Mouse (Mus musculus): Measurements from ENCODE around the gene Grk3.
A peak's percentile ranks its signal among the peaks of the same experiment; 100 is the strongest.

The Grk3 gene

DNA sequence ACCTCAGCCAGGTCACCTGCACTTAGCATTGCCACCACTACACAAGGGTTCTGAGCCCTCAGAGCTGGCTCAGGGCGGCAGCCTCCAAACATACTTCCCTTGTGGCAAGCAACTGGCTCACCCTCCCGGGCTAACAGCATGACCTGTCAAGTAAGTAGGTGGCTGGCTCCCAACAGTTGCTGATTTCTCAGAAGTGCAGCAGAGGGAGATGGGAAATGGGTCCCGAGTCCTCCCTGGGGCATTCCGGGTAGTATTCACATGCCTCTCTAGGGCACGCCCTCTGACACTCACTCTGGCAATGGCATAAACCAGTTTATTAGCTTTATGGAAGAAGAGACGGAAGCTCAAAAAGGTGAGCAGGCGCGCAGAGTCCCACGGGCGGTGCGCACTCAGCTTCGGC lies 74.6 kb downstream of the Grk3 start:
- DNase-seq (ENCODE audit: extremely low spot score, low spot score), result no peak

DNA sequence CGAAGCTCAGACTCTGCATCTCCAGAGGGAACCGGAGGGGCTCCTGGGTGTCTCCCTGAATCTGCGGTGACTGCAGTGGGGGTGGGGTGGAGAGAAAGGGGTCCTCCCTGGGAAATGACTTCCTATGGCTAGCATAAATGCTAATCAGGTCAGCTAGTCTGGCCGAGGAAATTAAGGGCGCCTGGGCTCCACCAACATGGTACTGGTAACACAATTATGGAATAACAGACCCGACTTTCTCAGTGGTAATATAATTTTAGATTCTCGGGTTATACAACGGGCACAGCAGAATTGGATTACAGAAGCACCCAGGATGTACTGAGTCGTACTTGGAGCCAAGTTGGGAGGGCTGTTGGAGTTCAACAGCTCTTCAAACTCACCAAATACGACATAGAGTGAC lies 79.0 kb downstream of the Grk3 start:
- no peak for DNase-seq (ENCODE audit: extremely low spot score, low spot score)

DNA sequence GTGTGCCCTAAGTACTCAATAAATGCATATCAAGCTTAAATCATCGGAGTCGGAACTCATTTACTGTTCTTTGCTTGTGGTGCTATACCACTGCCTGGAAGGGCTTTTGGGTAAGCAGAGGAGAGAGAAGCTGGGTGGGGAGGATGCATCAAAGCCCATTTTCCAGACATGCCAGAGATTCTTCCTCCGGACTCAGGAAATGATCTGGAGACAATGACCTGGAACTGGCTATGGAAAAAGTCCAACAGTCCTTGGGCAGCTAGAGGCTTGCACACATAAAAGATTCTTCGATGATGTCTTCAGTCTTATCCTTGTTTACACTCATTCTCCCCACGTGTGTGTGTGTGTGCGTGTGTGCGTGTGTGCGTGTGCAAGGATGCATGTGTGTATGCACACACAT lies 80.2 kb downstream of the Grk3 start:
- DNase-seq (ENCODE audit: extremely low spot score, low spot score), result no peak

DNA sequence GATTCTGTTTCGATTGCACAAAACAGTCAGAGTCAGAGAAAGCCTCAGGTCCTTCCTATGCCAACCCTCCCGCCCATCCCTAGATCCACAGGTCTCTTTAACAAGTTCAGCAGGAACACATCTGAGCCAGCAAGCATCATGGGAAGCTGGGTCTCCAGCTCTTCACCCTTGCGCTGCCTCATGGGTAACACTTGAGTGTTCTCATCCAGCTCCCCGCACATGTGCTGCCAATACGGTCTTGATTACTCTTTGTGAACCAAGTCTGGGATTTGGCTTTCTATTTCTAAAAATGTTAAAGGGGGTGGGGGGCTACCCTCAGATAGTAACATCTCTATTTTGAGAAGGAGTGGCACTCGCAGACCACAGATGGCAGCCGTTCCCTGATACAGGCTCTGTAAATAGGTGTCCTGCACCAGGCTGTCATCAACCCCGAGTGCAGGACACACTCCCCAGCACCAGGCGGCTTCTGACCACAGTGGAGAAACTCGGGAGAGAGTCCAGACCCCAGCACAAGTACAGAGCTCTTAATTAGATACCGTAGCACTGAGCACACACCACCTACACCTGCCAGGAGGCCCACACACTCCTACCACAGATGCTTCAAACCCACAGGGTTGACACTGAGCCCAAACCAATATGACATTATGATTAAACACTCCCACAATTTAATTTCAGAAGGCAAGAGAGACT lies 82.6 kb downstream of the Grk3 start:
- no peak for DNase-seq (ENCODE audit: extremely low spot score, low spot score)

DNA sequence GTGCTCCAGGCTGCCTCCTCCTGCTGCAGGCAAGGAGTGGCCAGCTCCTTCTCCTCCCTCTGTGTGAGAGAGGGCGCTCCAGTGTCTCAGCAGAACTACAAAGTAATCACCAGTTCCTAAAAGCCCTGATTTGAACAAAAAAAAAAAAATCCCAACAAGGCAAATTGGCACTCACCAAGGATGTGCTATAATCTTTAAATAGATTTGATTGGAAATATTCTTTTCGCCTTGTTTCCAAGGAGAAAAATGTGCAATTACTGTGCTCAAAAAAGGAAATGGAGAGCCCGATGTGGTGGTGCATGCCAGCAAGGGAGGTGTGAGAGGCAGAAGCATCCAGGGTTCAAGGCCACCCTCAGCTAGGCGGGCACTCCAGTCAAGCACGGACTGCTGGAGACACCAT lies 83.7 kb downstream of the Grk3 start:
- DNase-seq (ENCODE audit: extremely low spot score, low spot score), result no peak

DNA sequence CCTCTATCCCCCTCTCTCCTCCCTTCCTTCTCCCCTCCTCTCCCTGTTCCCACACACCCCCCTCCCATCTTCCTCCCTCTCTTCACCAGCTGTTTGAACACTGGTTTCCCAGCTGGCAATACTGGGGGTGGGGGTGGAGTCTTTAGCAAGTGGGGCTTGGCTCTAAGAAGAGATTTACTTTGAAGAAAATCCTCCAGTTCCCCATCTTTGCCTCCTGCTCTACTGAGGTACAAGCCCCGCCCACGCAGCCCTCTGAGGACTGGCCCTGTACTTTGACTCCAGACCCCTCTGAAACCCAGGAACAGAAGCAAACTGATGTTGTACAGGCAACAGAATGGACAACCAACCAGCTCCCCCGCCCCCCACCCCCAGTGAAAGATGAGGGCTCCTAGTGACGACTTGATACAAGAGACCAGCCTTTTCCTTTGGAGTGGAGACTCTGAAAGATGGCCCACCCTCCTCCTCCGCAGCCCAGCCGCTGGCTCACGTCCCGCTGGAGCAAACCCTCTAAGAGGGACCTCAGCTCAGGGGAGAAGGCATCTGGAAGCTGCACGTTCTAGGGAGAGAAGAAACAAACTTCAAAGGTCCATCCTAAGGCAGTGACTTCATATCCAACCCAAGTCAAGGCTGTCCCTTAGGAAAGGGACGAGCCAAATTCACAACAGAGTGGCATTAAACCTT lies 87.2 kb downstream of the Grk3 start:
- no peak for DNase-seq (ENCODE audit: extremely low spot score, low spot score)

DNA sequence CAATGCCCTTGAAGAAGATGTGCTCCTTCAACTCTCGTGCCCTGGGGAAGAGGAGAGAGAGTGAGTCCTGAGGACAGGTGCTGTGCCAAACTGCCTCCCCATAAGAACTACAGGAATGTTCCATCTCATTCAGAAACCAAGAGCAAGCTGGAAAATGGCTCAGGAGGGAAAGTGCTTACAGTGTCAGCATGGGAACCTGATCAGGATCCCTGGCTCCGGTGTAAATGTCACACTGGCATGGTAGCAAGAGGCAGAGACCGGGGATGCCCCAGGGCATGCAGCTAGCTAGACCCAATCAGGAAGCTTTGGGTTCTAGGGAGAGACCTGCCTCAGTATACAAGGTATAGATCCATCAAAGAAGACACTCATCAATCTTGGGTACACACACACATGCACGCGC lies 90.2 kb downstream of the Grk3 start:
- DNase-seq (ENCODE audit: extremely low spot score, low spot score), result no peak

DNA sequence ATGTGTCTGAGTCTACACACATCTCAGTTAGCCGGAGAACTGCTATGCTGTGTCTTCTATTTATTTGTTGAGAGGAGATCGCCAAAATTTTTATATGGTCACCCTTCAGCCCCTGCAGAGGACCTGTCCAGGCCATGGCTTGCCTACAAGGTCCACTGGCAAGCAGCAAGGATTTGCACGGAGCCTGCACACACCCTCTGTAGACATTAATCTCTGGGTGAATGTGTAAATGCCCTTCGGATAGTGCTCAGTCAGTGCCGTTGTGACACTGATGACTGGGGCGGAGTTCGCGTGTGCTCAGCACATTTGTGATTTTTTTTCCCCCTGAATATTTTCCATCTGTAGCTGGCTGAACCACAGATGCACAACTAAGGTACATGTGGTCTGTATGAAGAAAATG lies 90.8 kb downstream of the Grk3 start:
- no peak for DNase-seq (ENCODE audit: extremely low spot score, low spot score)

DNA sequence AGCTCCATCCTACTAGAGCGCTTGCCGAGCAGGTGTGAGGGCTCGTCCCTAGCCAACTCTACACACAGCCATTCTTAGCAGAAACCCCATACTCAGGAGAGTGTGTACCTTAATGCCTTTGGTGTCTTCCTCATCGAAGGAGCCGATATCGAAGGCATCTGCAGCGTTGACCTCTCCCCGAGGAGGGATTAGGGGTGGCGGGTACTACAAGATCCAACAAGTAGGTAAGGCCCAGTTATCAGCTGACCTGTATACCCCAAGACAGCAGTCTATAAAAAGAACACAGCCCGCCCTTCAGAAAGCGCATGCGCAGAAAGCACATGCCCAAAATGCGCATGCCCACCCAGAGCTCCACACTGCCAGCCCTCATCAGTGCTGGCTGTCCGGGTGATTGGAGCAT lies 91.8 kb downstream of the Grk3 start:
- DNase-seq (ENCODE audit: extremely low spot score, low spot score), result no peak

DNA sequence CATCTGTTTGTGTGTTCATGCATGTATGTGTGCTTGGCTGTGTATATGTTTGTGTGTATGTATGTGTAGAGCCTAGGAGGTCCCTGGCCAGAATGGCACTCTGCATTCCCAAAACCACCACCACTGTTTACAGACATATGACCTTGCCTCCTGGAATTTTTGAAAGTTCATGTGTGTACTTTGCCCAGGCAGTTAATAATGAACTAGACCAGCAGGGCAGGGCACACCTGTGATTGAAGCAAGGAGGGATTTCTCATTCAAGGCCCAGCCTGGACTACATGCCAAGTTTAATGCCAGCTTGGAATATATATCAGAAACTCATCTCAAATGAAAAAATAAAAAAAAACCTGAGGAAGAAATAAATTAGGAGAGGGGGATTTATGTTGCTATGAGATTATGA lies 93.7 kb downstream of the Grk3 start:
- no peak for DNase-seq (ENCODE audit: extremely low spot score, low spot score)

DNA sequence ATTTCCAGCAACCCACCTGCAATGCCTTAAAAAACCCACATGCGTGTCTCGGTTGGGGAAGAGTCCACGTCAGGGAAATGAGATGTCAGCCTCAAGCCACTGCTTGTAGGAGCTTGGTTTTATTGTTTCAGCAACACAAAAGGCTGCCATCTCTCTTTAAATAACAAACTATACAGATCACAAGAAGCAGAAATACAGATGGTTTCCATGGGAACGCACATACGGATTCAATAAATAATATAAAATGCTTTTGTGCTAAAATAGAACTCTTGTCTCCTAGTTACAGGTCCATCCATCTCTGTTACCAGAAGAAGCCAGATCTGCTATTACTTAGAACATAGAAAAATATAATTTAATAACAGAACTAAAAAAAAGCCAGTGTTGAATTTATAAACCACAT lies 105.2 kb downstream of the Grk3 start:
- DNase-seq (ENCODE audit: extremely low spot score, low spot score), result no peak

DNA sequence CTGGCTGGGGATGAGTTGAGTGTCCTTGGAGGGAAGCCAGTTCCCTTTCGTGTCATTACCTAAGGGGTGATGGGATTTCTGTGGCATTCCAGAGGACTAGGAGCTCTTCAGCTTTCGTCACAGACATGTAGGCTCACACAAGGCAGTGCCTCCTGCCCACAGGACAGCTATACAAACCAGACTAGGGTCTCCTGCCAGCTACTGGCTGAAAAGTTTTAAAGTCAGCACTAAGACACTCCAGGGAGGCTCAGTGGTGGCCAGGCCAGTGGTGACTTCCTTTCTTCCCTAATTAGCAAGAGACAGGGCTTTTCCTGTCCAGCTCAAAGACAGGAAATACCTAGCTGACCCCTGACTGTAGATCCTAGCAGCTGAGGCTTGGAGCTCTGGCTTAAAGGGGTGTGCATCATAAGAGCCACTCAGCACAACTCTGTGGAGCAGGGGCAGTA lies 107.4 kb downstream of the Grk3 start:
- DNase-seq (ENCODE audit: extremely low spot score, low spot score), result no peak

DNA sequence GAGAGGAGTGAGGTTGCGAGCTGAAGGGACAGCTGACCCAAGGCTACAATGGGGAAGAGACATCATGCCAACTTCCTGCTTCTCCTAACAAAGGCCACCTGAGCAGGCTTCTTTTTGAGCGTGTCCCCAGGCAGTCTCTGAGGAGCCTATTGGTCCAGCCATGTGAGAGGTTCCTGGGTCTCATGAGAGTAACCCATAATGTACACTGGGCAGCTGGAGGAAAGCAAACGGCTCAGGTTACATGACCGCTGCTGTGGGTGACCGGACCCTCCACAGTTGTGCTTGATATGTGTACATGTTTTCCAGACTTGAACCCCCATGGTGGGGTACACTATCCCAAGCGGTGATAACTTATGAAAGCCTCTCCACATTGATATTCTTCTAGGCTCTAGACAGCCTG lies 108.1 kb downstream of the Grk3 start:
- no peak for DNase-seq (ENCODE audit: extremely low spot score, low spot score)

DNA sequence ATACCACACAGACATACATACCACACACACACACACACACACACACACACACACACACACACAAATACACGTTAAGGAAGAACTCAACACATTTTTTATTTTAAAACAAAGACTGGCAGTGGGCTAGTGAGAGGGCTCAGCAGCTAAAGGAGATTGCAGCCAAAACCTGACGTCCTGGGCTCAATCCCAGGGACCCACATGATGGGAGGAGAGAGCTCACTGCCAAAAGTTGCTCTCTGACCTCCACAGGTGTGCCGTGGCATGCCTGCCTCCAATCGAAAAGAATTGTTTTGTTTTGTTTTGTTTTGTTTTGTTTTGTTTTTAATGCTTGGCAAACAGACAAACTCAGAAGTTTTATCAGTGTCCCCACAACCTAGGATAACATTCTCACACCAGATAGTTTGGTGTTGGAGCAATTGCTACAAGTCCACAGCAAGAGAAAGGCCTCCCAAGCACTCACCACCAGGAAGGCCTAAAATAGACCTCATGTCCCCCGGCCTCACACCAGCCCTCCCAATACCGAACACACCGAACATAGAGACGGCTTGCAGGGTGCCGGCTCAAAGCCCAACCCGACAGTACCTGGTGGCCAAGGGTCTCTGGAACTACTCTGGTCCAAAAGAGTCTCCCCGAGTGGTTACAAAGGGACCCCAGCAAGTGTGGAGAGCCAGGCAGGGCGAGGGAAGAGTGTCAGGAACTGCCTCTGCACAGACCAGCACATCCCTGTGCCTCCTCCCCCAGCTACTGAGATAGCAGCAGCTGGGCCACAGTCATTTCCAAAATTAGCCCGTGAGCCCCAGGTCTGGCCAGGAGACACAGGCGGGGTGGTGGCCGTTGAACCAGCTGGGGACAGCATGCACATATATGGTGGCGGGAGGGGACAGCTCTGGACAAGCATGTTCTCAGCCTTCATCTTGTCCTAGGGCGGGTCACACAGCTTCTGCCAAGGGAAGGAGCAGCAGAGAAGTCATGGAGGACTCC lies 119.6 kb downstream of the Grk3 start, which contains the start of gene Myo18b:
Gene Myo18b (minus strand): TSS at position 689 of the 981 bp plus-strand sequence.
- no peak for DNase-seq (ENCODE audit: extremely low spot score, low spot score)

DNA sequence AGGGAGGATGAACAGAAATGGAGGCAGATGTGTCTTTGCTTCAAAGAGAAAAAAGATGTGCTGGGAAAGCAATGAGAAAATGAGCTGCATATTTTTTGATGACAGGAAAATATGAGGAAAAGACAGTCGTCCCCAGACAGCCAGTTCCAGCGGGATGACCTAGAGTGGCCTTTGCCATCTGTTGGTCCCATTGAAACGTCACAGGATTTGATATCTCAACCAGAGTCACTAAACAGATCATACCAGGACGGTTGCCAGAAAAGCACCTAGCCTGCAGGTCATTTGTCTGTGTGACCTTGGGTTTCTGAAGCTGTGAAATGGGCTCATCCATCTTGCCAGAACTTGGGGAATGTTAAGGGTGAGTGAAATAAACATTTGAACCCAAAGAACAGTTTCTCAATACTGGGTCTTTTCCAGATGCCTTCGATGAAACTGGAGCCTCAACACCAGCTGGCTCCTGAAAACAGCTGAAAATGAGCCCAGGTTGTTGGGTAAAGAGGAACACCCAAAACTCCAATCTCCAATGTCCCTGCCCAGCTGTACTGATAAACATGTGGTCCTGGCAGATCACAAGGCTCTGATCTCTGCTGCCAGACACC lies 122.0 kb downstream of the Grk3 start:
- DNase-seq (ENCODE audit: extremely low spot score, low spot score), result no peak

DNA sequence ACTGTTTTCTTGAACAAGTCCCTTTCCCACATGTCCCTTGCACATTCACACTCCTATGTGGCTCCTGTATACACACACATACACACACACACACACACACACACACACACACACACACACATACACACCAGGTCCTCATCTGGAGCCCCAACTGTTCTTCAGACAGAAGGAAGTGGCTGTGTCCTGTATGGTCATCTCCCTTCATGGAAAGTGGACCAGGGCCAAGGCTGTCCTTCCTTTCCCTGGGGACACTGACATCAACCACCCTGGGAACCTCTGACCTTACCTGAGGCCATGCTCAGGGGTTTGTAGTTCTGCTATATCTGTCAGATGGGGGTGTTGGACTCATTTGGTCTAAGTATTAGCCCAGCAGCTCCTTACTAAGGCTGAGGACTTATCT lies 123.2 kb downstream of the Grk3 start:
- no peak for DNase-seq (ENCODE audit: extremely low spot score, low spot score)

DNA sequence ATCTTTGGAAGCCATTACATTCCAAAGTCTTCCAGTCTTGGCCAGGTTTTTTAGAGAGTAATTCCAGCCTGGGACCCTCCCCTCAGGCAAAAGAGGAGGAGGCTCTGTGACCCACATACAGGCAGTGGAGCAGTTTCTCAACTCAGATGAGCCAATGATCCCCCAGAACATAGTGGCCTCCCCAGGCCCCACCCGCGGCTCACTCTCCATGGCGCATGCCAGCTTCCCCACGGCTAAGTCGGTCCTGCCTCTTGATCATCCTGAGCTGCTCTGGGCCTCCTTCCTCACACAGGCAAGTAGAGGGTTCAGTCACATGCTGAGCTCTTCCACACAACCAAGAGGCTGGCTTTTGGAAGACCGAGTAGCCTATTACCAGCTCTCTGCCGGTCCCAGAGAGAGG lies 126.9 kb downstream of the Grk3 start:
- DNase-seq (ENCODE audit: extremely low spot score, low spot score), result no peak

DNA sequence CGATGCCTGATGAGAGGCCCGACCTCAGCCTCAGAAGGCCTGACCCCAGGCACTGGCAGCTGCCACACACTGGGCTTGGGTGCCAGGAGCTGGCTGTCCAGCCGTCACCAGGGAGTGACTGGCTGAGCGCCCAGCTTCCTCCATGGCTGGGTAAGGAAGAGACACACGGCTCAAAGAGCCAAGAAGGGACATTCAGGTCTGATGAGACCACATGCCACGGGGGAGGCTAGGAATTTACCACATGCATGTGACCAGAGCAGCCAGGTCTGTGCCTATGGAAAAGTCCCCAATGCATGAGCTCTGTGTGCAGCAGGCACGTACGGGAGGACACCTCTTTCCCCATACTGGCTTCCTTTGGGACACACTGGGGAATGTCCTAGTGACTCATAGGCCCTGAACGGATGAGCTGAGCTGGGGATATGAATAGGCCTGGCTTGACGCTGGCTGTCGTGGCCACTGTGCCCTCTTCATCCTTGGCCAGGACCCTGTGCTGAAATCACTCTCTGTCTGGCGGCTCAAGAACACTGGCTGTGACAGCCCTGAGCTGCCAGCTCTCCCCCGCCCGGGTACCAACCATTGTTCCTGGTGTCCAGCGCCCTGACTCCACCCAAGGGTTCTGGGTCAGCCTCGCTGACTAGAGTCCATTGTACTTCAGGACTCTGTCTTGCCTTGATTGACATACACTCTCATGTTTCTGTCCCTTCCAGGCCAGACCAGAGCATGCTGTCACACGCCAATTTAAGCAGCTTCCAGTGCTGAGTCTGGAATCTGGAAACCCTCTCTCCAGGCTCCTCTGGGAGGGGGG lies 128.7 kb downstream of the Grk3 start:
- DNase-seq (ENCODE audit: extremely low spot score, low spot score), result no peak

DNA sequence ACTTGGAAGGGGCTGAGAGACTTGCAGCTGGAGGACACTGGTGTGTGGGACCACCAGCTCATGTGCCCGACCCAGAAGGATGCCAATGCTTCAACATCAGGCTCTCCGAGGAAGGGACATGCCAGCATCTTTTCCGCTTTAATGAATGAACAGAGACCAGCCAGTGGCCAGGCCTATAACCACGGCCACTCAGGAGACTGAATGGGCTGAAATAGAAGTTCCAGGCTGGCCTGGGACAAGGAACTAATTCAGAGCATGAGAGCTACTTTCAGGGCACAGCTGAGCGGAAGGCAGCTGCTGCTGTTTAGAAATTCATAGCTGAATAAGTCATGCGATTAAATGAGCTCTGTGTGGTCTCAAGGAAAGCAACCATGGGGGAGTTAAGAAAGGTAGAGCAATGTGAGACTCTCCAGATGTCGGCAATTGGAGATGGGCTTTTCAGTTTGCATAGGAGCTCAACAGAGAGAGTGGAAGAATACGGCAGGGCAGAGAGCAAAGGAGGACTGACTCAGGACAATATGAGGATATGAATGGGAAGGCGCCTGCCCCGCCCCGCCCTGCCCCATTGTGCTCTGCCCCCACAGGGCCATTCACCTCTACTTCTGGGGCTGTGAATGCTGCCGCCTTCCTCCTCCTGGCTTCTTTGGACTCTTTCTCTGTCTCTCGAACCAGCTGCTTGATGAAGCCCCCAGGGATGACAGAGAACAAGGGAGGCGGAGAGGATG lies 138.0 kb downstream of the Grk3 start:
- no peak for DNase-seq (ENCODE audit: extremely low spot score, low spot score)

DNA sequence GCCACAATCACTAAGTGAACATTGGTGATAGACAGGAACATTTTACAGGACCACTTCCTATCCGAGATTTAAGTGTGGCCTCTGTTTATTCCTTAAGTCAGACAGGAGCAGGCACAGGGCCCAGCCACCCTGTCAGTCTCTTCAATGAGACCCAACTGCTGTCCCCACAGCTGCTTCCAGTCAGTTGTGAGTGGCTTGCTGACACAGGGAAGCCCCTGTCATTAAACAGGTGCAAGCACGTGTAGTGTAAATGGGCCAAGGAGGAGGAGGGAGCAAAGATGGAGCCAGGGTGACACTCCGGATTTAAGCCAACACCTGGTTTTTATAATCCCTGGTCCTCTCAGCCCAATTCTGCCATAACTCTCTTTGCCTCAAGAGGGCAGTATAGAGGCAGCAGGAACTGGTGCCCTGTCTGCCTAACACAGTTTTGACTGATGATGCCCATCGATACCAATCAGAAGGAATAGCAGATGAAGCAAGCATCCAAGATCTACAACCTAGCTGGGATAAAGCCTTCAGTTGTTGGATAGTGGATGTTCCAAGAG lies 138.7 kb downstream of the Grk3 start:
- DNase-seq (ENCODE audit: extremely low spot score, low spot score), result peak; percentile 45

All from neural tube, embryonic 10.5 days (tissue).